Mouse (Mus musculus) layer of hippocampus, adult 9-10 months (tissue): Measurements from ENCODE around the gene Tmem54.
A peak's percentile ranks its signal among the peaks of the same experiment; 100 is the strongest.

Experiments used
- DNase-seq: peaks from one replicate; pipeline ENCODE4 v3.0.0; 2022; ENCODE audit warnings: low spot score

The Tmem54 gene

GRCm38 (mm10) chr4:129105356-129105755, at the start of gene Tmem54:
Tmem54 (plus strand) TSS chr4:129105548.
- DNase-seq, result no peak

- DNase-seq, result no peak
Observed at GRCm38 (mm10) chr4:129055562-129055961, 49.8 kb upstream of the Tmem54 start.

GRCm38 (mm10) chr4:129057533-129058206, 47.7 kb upstream of the Tmem54 start:
- peak; percentile 87 for DNase-seq

GRCm38 (mm10) chr4:129058207-129059092, 46.9 kb upstream of the Tmem54 start, which contains the start of gene Rnf19b:
Rnf19b (plus strand) TSS chr4:129058271.
- DNase-seq, result no peak

GRCm38 (mm10) chr4:129059125-129059551, 46.2 kb upstream of the Tmem54 start:
- no peak for DNase-seq

GRCm38 (mm10) chr4:129059922-129060321, 45.4 kb upstream of the Tmem54 start:
- no peak for DNase-seq

- DNase-seq, result no peak
Observed at GRCm38 (mm10) chr4:129061486-129061885, 43.9 kb upstream of the Tmem54 start.

GRCm38 (mm10) chr4:129062281-129063075, 42.9 kb upstream of the Tmem54 start:
- no peak for DNase-seq

- no peak for DNase-seq
Observed at GRCm38 (mm10) chr4:129065688-129066236, 39.6 kb upstream of the Tmem54 start.

GRCm38 (mm10) chr4:129067638-129068415, 37.5 kb upstream of the Tmem54 start:
- no peak for DNase-seq

- DNase-seq, result no peak
Observed at GRCm38 (mm10) chr4:129068848-129069247, 36.5 kb upstream of the Tmem54 start.

- DNase-seq, result no peak
Observed at GRCm38 (mm10) chr4:129079126-129079525, 26.2 kb upstream of the Tmem54 start.

GRCm38 (mm10) chr4:129081041-129081440, 24.3 kb upstream of the Tmem54 start:
- no peak for DNase-seq

- no peak for DNase-seq
Observed at GRCm38 (mm10) chr4:129081512-129081911, 23.8 kb upstream of the Tmem54 start.

- no peak for DNase-seq
Observed at GRCm38 (mm10) chr4:129081939-129082338, 23.4 kb upstream of the Tmem54 start.

- peak; percentile 48 for DNase-seq
Observed at GRCm38 (mm10) chr4:129082379-129083115, 22.8 kb upstream of the Tmem54 start.

GRCm38 (mm10) chr4:129084896-129085295, 20.5 kb upstream of the Tmem54 start:
- no peak for DNase-seq

GRCm38 (mm10) chr4:129086078-129086477, 19.3 kb upstream of the Tmem54 start:
- DNase-seq, result peak; percentile 60

GRCm38 (mm10) chr4:129087850-129088249, 17.5 kb upstream of the Tmem54 start:
- no peak for DNase-seq

- no peak for DNase-seq
Observed at GRCm38 (mm10) chr4:129095276-129095675, 10.1 kb upstream of the Tmem54 start.
